Mouse (Mus musculus): ENCODE data around the gene Gpr25. TPM values are rescaled to one million over a fixed set of nuclear protein-coding genes. Genes with fewer than 3 reads are reported as not detected.

Gpr25 gene
- polyA plus RNA-seq (2015; fragmentation: Illumina TruSeq; extraction: RNeasy Lipid Tissue Mini Kit (QIAGEN cat#74804); ENCODE audit: insufficient read depth, low read depth, low replicate concordance): not detected

GRCm38 (mm10) chr1:136260635-136261238, at the start of gene Gpr25:
Gpr25 (minus strand) TSS chr1:136260873.

GRCm38 (mm10) chr1:136233892-136234594, 26.6 kb downstream of the Gpr25 start, which contains the start of gene Inava:
Inava (minus strand) TSS chr1:136234264.

DNA sequence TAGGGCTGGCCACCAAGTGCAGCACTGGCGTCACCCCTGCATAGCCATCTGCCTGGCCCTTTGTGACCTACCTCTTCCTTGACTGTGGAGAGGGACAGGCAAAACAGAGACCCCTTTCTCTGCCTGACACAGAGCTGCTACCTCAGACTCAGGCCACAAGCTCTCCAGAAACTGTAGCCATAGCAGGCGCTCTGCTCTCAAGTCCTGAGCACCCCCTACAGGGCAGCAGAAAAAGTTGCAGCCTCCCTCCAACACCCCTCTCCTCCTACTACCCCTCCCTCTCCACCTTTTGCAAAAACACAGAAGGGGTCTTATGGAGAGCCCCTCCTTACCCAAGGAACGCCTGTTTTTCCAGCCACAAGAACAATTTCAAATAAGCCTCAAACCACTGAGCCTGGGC, 47.9 kb downstream of the Gpr25 start, which contains the start of gene Mroh3:
Gene Mroh3, minus strand, starts transcription at position 26 of the 400 bp plus-strand sequence.

Other genes with a start within 250 kb of the Gpr25 start
- not detected for gene Ascl5, start 210.1 kb downstream of the Gpr25 start, polyA plus RNA-seq (2015; fragmentation: Illumina TruSeq; extraction: RNeasy Lipid Tissue Mini Kit (QIAGEN cat#74804); ENCODE audit: insufficient read depth, low read depth, low replicate concordance)
- gene Cacna1s, start 208.1 kb downstream of the Gpr25 start, polyA plus RNA-seq (2015; fragmentation: Illumina TruSeq; extraction: RNeasy Lipid Tissue Mini Kit (QIAGEN cat#74804); ENCODE audit: insufficient read depth, low read depth, low replicate concordance): not detected
- 0.61 TPM for gene Kif21b, start 129.5 kb downstream of the Gpr25 start, polyA plus RNA-seq (2015; fragmentation: Illumina TruSeq; extraction: RNeasy Lipid Tissue Mini Kit (QIAGEN cat#74804); ENCODE audit: insufficient read depth, low read depth, low replicate concordance)
- gene Mroh3, start 48.0 kb downstream of the Gpr25 start, polyA plus RNA-seq (2015; fragmentation: Illumina TruSeq; extraction: RNeasy Lipid Tissue Mini Kit (QIAGEN cat#74804); ENCODE audit: insufficient read depth, low read depth, low replicate concordance): not detected
- 2.9 TPM for gene Inava, start 26.6 kb downstream of the Gpr25 start, polyA plus RNA-seq (2015; fragmentation: Illumina TruSeq; extraction: RNeasy Lipid Tissue Mini Kit (QIAGEN cat#74804); ENCODE audit: insufficient read depth, low read depth, low replicate concordance)
- 4.8 TPM for gene Camsap2, start 85.2 kb upstream of the Gpr25 start, polyA plus RNA-seq (2015; fragmentation: Illumina TruSeq; extraction: RNeasy Lipid Tissue Mini Kit (QIAGEN cat#74804); ENCODE audit: insufficient read depth, low read depth, low replicate concordance)
- gene Ddx59, start 154.4 kb upstream of the Gpr25 start, polyA plus RNA-seq (2015; fragmentation: Illumina TruSeq; extraction: RNeasy Lipid Tissue Mini Kit (QIAGEN cat#74804); ENCODE audit: insufficient read depth, low read depth, low replicate concordance): 1.1 TPM
- not detected for gene Kif14, start 205.5 kb upstream of the Gpr25 start, polyA plus RNA-seq (2015; fragmentation: Illumina TruSeq; extraction: RNeasy Lipid Tissue Mini Kit (QIAGEN cat#74804); ENCODE audit: insufficient read depth, low read depth, low replicate concordance)